ENCODE assay signal across 8 mouse cellular contexts in the genomic region with DNA sequence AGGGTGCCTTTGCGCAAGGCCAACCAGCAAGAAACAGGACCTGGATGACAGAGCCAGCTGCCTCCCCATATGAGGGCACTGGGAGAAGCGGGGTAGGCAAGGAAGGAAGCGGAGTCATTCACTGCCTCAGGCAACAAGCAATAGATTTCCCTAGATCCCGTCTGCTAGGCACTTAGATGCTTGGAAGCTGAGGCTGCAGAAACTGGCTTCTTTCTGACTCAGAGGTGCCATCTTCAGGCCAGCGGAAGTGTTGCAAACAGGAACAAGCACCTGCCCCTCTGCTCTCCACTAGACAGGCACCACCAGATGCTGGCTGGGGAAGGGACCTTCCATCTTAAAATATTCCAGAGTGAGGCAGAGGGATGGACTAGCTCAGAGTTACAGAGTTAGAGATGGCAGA.
DNase-seq lines count a peak whose midpoint lies in the region; ATAC-seq and TF ChIP-seq lines count a peak whose summit lies in the region.

No protein-coding gene starts in this region.

- peak; percentile 91 for DNase-seq in Muller cell, postnatal 12 days (ENCODE audit: inconsistent ontology term)
- peak; percentile 80 to 85 for DNase-seq in cerebellum, adult 2 months
- peak; percentile 79 to 90 for DNase-seq in frontal cortex, adult 2 months (ENCODE audit: extremely low spot score in 1 of 2, low spot score in 1 of 2)
- peak; percentile 86 for DNase-seq in layer of hippocampus, postnatal 10 days (ENCODE audit: low spot score in 2 of 2)
- DNase-seq in lung, postnatal 10 days, result peak; percentile 88
- peak; percentile 66 for DNase-seq in ovary, postnatal 14 days (ENCODE audit: low spot score)
- peak; percentile 74 for DNase-seq in thymus, postnatal 25 days

- no peak overlapping the region for H3K27ac ChIP-seq in cerebellum, adult 2 months (ENCODE audit: insufficient read depth, low read length)
- no peak overlapping the region for H3K27ac ChIP-seq in hindbrain, embryonic 12.5 days

- no peaks in the 10 kb centered on the region for H3K9me3 ChIP-seq in hindbrain, embryonic 12.5 days (replicated peaks)

- ATAC-seq in hindbrain, embryonic 12.5 days (ENCODE audit: low FRiP score), result peak; percentile 70

- H3K9ac ChIP-seq in hindbrain, embryonic 12.5 days, result no peak overlapping the region

- no peak overlapping the region for H3K4me2 ChIP-seq in hindbrain, embryonic 12.5 days (replicated peaks)

- peak overlapping the region; percentile 38 for H3K4me3 ChIP-seq in cerebellum, adult 2 months (replicated peaks; ENCODE audit: insufficient read depth, low read depth, low read length)
- H3K4me3 ChIP-seq in hindbrain, embryonic 12.5 days, result no peak overlapping the region

- 7% methylated on average over 5 of the region's 5 CpGs for WGBS in cerebellum, adult 2 months
- WGBS in hindbrain, embryonic 12.5 days, result 22% methylated on average over 5 of the region's 5 CpGs

- no peaks in the 10 kb centered on the region for H3K27me3 ChIP-seq in cerebellum, adult 2 months (ENCODE audit: control insufficient read depth, insufficient read depth, low read length)
- H3K27me3 ChIP-seq in hindbrain, embryonic 12.5 days, result no peaks in the 10 kb centered on the region

- TF ChIP-seq CTCF in cerebellum, adult 2 months (IDR thresholded peaks at IDR 0.05; ENCODE audit: borderline replicate concordance, insufficient read depth, low read depth, low read length), result peak; percentile 91

- H3K36me3 ChIP-seq in hindbrain, embryonic 12.5 days, result no peaks in the 10 kb centered on the region

- no peak for TF ChIP-seq POLR2A in cerebellum, adult 2 months (IDR thresholded peaks at IDR 0.05; ENCODE audit: borderline replicate concordance, insufficient read depth, low read length)

- H3K4me1 ChIP-seq in cerebellum, adult 2 months (ENCODE audit: control insufficient read depth, insufficient read depth, low read length), result 0 out of 2 replicates have a peak, but pooled peaks cover 4% of the 10 kb centered on the region
- peaks cover 10% of the 10 kb centered on the region for H3K4me1 ChIP-seq in hindbrain, embryonic 12.5 days
